12 mouse cellular contexts compared by ENCODE assay signal in genomic region chr2:69459481-69459880, GRCm38 (mm10).
"Had no signal": no experiment of that assay in that cellular context is flagged by ENCODE, and none has a peak within 500 bp of the region (broad histone marks: within the 10 kb centered on the region; RNA-seq: fewer than 3 reads in every experiment).

No protein-coding gene starts in this region.

- ATAC-seq: intestine, postnatal 0 days; lung, postnatal 0 days; midbrain, embryonic 16.5 days had no signal

- H3K27me3 ChIP-seq: limb, embryonic 15.5 days; stomach, embryonic 15.5 days had no signal

- H3K4me3 ChIP-seq: limb, embryonic 15.5 days; stomach, embryonic 15.5 days had no signal

- H3K27ac ChIP-seq: kidney, postnatal 0 days; limb, embryonic 15.5 days; stomach, embryonic 15.5 days had no signal

- H3K9ac ChIP-seq: limb, embryonic 15.5 days; stomach, embryonic 15.5 days had no signal

- H3K36me3 ChIP-seq: limb, embryonic 15.5 days; stomach, embryonic 15.5 days had no signal

- H3K9me3 ChIP-seq: limb, embryonic 15.5 days; stomach, embryonic 15.5 days had no signal

- H3K4me1 ChIP-seq: limb, embryonic 15.5 days; stomach, embryonic 15.5 days had no signal

- H3K4me2 ChIP-seq: limb, embryonic 15.5 days; stomach, embryonic 15.5 days had no signal

- DNase-seq: kidney, adult 9 months; kidney, postnatal 4 days; lung, postnatal 36 days; right cerebral cortex, postnatal 14 days; thymus, adult 2 months; thymus, postnatal 25 days had no signal
